Mouse (Mus musculus) intestine, embryonic 16.5 days (tissue): Measurements from ENCODE around the gene Tnik. TPM values are rescaled to one million over a fixed set of nuclear protein-coding genes. Genes with fewer than 3 reads are reported as not detected.

Experiments
- ATAC-seq: fragments of 200-750 bp; cut with Nextera tagmentation; 2 replicates; pipeline ENCODE4 v1.8.0; 2017; ENCODE audit warnings: moderate TSS enrichment, moderate library complexity
- H3K27ac ChIP-seq: fragments of 300-500 bp; sonication (generic); 2 replicates; pipeline ENCODE4 v1.5.1; 2014; ENCODE audit warnings: mild to moderate bottlenecking, low read length
- H3K27me3 ChIP-seq: fragments of 300-500 bp; sonication (generic); replicated peaks from 2 replicates; pipeline ENCODE4 v1.6.1; 2014; ENCODE audit warnings: low read length, control low read depth, mixed read lengths; ENCODE audit not compliant: control insufficient read depth, insufficient read depth
- H3K36me3 ChIP-seq: fragments of 300-500 bp; sonication (generic); 2 replicates; pipeline ENCODE4 v1.6.1; 2014; ENCODE audit warnings: low read length, control low read depth; ENCODE audit not compliant: control insufficient read depth, insufficient read depth
- H3K4me1 ChIP-seq: fragments of 300-500 bp; sonication (generic); 2 replicates; pipeline ENCODE4 v1.6.1; 2014; ENCODE audit warnings: low read length, control low read depth, mixed read lengths; ENCODE audit not compliant: control insufficient read depth, insufficient read depth
- H3K4me2 ChIP-seq: fragments of 300-500 bp; sonication (generic); 2 replicates; pipeline ENCODE4 v1.6.1; 2014; ENCODE audit warnings: low read depth, low read length, control low read depth
- H3K4me3 ChIP-seq: fragments of 300-500 bp; sonication (generic); 2 replicates; pipeline ENCODE4 v1.5.1; 2014; ENCODE audit warnings: mild to moderate bottlenecking, low read length
- H3K9ac ChIP-seq: fragments of 300-500 bp; sonication (generic); 2 replicates; pipeline ENCODE4 v1.6.1; 2014; ENCODE audit warnings: low read depth, low read length
- H3K9me3 ChIP-seq: fragments of 300-500 bp; sonication (generic); 2 replicates; pipeline ENCODE4 v1.6.1; 2016; ENCODE audit warnings: low read length, control low read depth; ENCODE audit not compliant: control insufficient read depth
- WGBS: fragments of 180-500 bp; shearing (Covaris S2); extraction: QIAGEN DNeasy Blood & Tissue Kit; methylation state at CpG from one replicate; pipeline ENCODE4 v1.1.7; 2014; 5-methylcytosine and 5-hydroxymethylcytosine counted together
- polyA plus RNA-seq: library from polyadenylated mRNA; unstranded; fragments of >200 nt; fragmentation: Nextera tagmentation; extraction: Ambion mirVana; gene quantifications from 2 replicates; pipeline ENCODE4 v1.2.1, GENCODE M21; 2015

Tnik gene
- polyA plus RNA-seq, 1 experiment from 2014 or later = 12.5 TPM

GRCm38 (mm10) chr3:28289693-28290092 is 26.7 kb downstream of the Tnik start:
- Histone ChIP-seq H3K4me3 (no peak overlapping the region), H3K4me2 (no peak overlapping the region), H3K4me1 (no peaks in the 10 kb centered on the region), H3K9ac (no peak overlapping the region), H3K9me3 (no peaks in the 10 kb centered on the region), H3K27me3 (no peaks in the 10 kb centered on the region), H3K27ac (no peak overlapping the region), H3K36me3 (no peaks in the 10 kb centered on the region)
- no peak for ATAC-seq
- WGBS = 91% methylated on average over 1 of the region's 1 CpGs

- no peaks in the 10 kb centered on the region for H3K36me3 ChIP-seq
- no peaks in the 10 kb centered on the region for H3K9me3 ChIP-seq
- H3K4me2 ChIP-seq = no peak overlapping the region
- H3K9ac ChIP-seq = no peak overlapping the region
- H3K27ac ChIP-seq = no peak overlapping the region
- ATAC-seq = no peak
- 64% methylated on average over 4 of the region's 4 CpGs for WGBS
- H3K27me3 ChIP-seq = no peaks in the 10 kb centered on the region
- 0 out of 2 replicates have a peak, but pooled peaks cover under 1% of the 10 kb centered on the region for H3K4me1 ChIP-seq
- no peak overlapping the region for H3K4me3 ChIP-seq
Measured at GRCm38 (mm10) chr3:28301378-28301777, 38.4 kb downstream of the Tnik start.

GRCm38 (mm10) chr3:28303915-28304314 is 40.9 kb downstream of the Tnik start:
- peak; percentile 55 for ATAC-seq
- Histone ChIP-seq H3K27ac (no peak overlapping the region), H3K36me3 (no peaks in the 10 kb centered on the region), H3K4me3 (no peak overlapping the region), H3K9ac (no peak overlapping the region), H3K4me2 (no peak overlapping the region), H3K9me3 (no peaks in the 10 kb centered on the region), H3K4me1 (no peaks in the 10 kb centered on the region), H3K27me3 (no peaks in the 10 kb centered on the region)
- WGBS = 65% methylated on average over 5 of the region's 5 CpGs

GRCm38 (mm10) chr3:28306852-28307251 is 43.8 kb downstream of the Tnik start:
- Histone ChIP-seq H3K27me3 (no peaks in the 10 kb centered on the region), H3K36me3 (no peaks in the 10 kb centered on the region), H3K9me3 (no peaks in the 10 kb centered on the region), H3K9ac (no peak overlapping the region), H3K27ac (no peak overlapping the region), H3K4me1 (no peaks in the 10 kb centered on the region), H3K4me2 (no peak overlapping the region), H3K4me3 (no peak overlapping the region)
- WGBS = 83% methylated on average over 3 of the region's 3 CpGs
- ATAC-seq = no peak

- WGBS = 92% methylated on average over 2 of the region's 2 CpGs
Measured at GRCm38 (mm10) chr3:28314438-28314837, 51.4 kb downstream of the Tnik start.

GRCm38 (mm10) chr3:28317339-28317738 is 54.3 kb downstream of the Tnik start:
- Histone ChIP-seq H3K4me1 (no peaks in the 10 kb centered on the region), H3K9ac (no peak overlapping the region), H3K4me3 (no peak overlapping the region), H3K27me3 (no peaks in the 10 kb centered on the region), H3K36me3 (no peaks in the 10 kb centered on the region), H3K27ac (no peak overlapping the region), H3K9me3 (no peaks in the 10 kb centered on the region), H3K4me2 (no peak overlapping the region)
- no peak for ATAC-seq
- 85% methylated on average over 1 of the region's 1 CpGs for WGBS

More at GRCm38 (mm10) chr3:28314438-28314837, 51.4 kb downstream of the Tnik start:
- no peaks in the 10 kb centered on the region for H3K4me1 ChIP-seq
- H3K27me3 ChIP-seq = no peaks in the 10 kb centered on the region
- H3K4me3 ChIP-seq = no peak overlapping the region
- H3K4me2 ChIP-seq = no peak overlapping the region
- no peak overlapping the region for H3K9ac ChIP-seq
- ATAC-seq = no peak
- no peaks in the 10 kb centered on the region for H3K9me3 ChIP-seq
- no peaks in the 10 kb centered on the region for H3K36me3 ChIP-seq
- no peak overlapping the region for H3K27ac ChIP-seq

GRCm38 (mm10) chr3:28321635-28322034 is 58.6 kb downstream of the Tnik start:
- ATAC-seq = no peak
- Histone ChIP-seq H3K27me3 (no peaks in the 10 kb centered on the region), H3K4me3 (no peak overlapping the region), H3K9ac (no peak overlapping the region), H3K4me1 (no peaks in the 10 kb centered on the region), H3K36me3 (no peaks in the 10 kb centered on the region), H3K4me2 (no peak overlapping the region), H3K9me3 (no peaks in the 10 kb centered on the region), H3K27ac (no peak overlapping the region)
- WGBS = 87% methylated on average over 8 of the region's 8 CpGs

GRCm38 (mm10) chr3:28325613-28326233 is 62.7 kb downstream of the Tnik start:
- Histone ChIP-seq H3K36me3 (no peaks in the 10 kb centered on the region), H3K9ac (no peak overlapping the region), H3K9me3 (no peaks in the 10 kb centered on the region), H3K4me2 (no peak overlapping the region), H3K27ac (no peak overlapping the region), H3K27me3 (no peaks in the 10 kb centered on the region), H3K4me3 (no peak overlapping the region), H3K4me1 (no peaks in the 10 kb centered on the region)
- no peak for ATAC-seq
- WGBS = 90% methylated on average over 8 of the region's 8 CpGs

GRCm38 (mm10) chr3:28332316-28332715 is 69.3 kb downstream of the Tnik start:
- WGBS = 71% methylated on average over 5 of the region's 5 CpGs
- Histone ChIP-seq H3K4me2 (no peak overlapping the region), H3K27ac (no peak overlapping the region), H3K4me1 (no peaks in the 10 kb centered on the region), H3K27me3 (no peaks in the 10 kb centered on the region), H3K9ac (no peak overlapping the region), H3K4me3 (no peak overlapping the region), H3K36me3 (no peaks in the 10 kb centered on the region), H3K9me3 (no peaks in the 10 kb centered on the region)
- ATAC-seq = no peak

GRCm38 (mm10) chr3:28333869-28334268 is 70.9 kb downstream of the Tnik start:
- Histone ChIP-seq H3K4me3 (no peak overlapping the region), H3K9me3 (no peaks in the 10 kb centered on the region), H3K27me3 (no peaks in the 10 kb centered on the region), H3K27ac (no peak overlapping the region), H3K4me2 (no peak overlapping the region), H3K4me1 (no peaks in the 10 kb centered on the region), H3K36me3 (no peaks in the 10 kb centered on the region), H3K9ac (no peak overlapping the region)
- WGBS = 66% methylated on average over 6 of the region's 6 CpGs
- peak; percentile 66; the same call in 1 of the 2 replicates for ATAC-seq
